Mouse (Mus musculus): Measurements from ENCODE around the gene Pik3ap1.

Pik3ap1 gene

GRCm38 (mm10) chr19:41366854-41367517 is 17.9 kb downstream of the Pik3ap1 start:
- DNase-seq = no peak

GRCm38 (mm10) chr19:41366192-41366853 is 18.6 kb downstream of the Pik3ap1 start:
- no peak for DNase-seq

- DNase-seq = no peak
Observed at GRCm38 (mm10) chr19:41365570-41365969, 19.3 kb downstream of the Pik3ap1 start.

GRCm38 (mm10) chr19:41364509-41364908 is 20.4 kb downstream of the Pik3ap1 start:
- no peak for DNase-seq

GRCm38 (mm10) chr19:41362963-41363362 is 21.9 kb downstream of the Pik3ap1 start:
- DNase-seq = no peak

- no peak for DNase-seq
Observed at GRCm38 (mm10) chr19:41360459-41360858, 24.4 kb downstream of the Pik3ap1 start.

GRCm38 (mm10) chr19:41354287-41354951 is 30.5 kb downstream of the Pik3ap1 start:
- no peak for DNase-seq

GRCm38 (mm10) chr19:41349624-41350023 is 35.3 kb downstream of the Pik3ap1 start:
- DNase-seq = no peak

- no peak for DNase-seq
Observed at GRCm38 (mm10) chr19:41348161-41348560, 36.7 kb downstream of the Pik3ap1 start.

- no peak for DNase-seq
Observed at GRCm38 (mm10) chr19:41347326-41347725, 37.6 kb downstream of the Pik3ap1 start.

- DNase-seq = no peak
Observed at GRCm38 (mm10) chr19:41346099-41346850, 38.6 kb downstream of the Pik3ap1 start.

- peak; percentile 21 for DNase-seq
Observed at GRCm38 (mm10) chr19:41345028-41345741, 39.7 kb downstream of the Pik3ap1 start.

GRCm38 (mm10) chr19:41344666-41345027 is 40.3 kb downstream of the Pik3ap1 start:
- no peak for DNase-seq

- DNase-seq = no peak
Observed at GRCm38 (mm10) chr19:41342592-41343090, 42.3 kb downstream of the Pik3ap1 start.

GRCm38 (mm10) chr19:41341677-41342076 is 43.2 kb downstream of the Pik3ap1 start:
- DNase-seq = no peak

GRCm38 (mm10) chr19:41339020-41339836 is 45.7 kb downstream of the Pik3ap1 start:
- DNase-seq = no peak

GRCm38 (mm10) chr19:41338379-41338778 is 46.5 kb downstream of the Pik3ap1 start:
- DNase-seq = no peak

GRCm38 (mm10) chr19:41335721-41336120 is 49.2 kb downstream of the Pik3ap1 start:
- DNase-seq = no peak

- no peak for DNase-seq
Observed at GRCm38 (mm10) chr19:41332986-41333385, 51.9 kb downstream of the Pik3ap1 start.

GRCm38 (mm10) chr19:41332228-41332627 is 52.7 kb downstream of the Pik3ap1 start:
- DNase-seq = no peak

- no peak for DNase-seq
Observed at GRCm38 (mm10) chr19:41330401-41330800, 54.5 kb downstream of the Pik3ap1 start.

- no peak for DNase-seq
Observed at GRCm38 (mm10) chr19:41329961-41330360, 54.9 kb downstream of the Pik3ap1 start.

All from right cerebral cortex, postnatal 14 days (tissue).